Mouse (Mus musculus) neural tube, embryonic 15.5 days (tissue): ENCODE data around the gene Aagab. TPM values are rescaled to one million over a fixed set of nuclear protein-coding genes. Genes with fewer than 3 reads are reported as not detected.
A peak's percentile ranks its signal among the peaks of the same experiment; 100 is the strongest.

ENCODE experiments used
- ATAC-seq: fragments of 200-750 bp; cut with Nextera tagmentation; 2 replicates; pipeline ENCODE4 v1.8.0; 2017; ENCODE audit warnings: mild to moderate bottlenecking, moderate TSS enrichment, moderate library complexity; ENCODE audit not compliant: low FRiP score
- H3K27ac ChIP-seq: fragments of 300-500 bp; sonication (generic); replicated peaks from 2 replicates; pipeline ENCODE4 v1.5.1; 2015; ENCODE audit warnings: mild to moderate bottlenecking, inconsistent platforms
- H3K27me3 ChIP-seq: fragments of 300-500 bp; sonication (generic); replicated peaks from 2 replicates; pipeline ENCODE4 v1.6.1; 2015; ENCODE audit warnings: inconsistent platforms
- H3K36me3 ChIP-seq: fragments of 300-500 bp; sonication (generic); 2 replicates; pipeline ENCODE4 v1.6.1; 2015; ENCODE audit warnings: inconsistent platforms
- H3K4me1 ChIP-seq: fragments of 300-500 bp; sonication (generic); 2 replicates; pipeline ENCODE4 v1.6.1; 2015; ENCODE audit warnings: inconsistent platforms
- H3K4me2 ChIP-seq: fragments of 300-500 bp; sonication (generic); 2 replicates; pipeline ENCODE4 v1.6.1; 2015; ENCODE audit warnings: inconsistent platforms, mild to moderate bottlenecking, moderate library complexity
- H3K4me3 ChIP-seq: fragments of 300-500 bp; sonication (generic); replicated peaks from 2 replicates; pipeline ENCODE4 v1.5.1; 2015; ENCODE audit warnings: mild to moderate bottlenecking, inconsistent platforms
- H3K9ac ChIP-seq: fragments of 300-500 bp; sonication (generic); replicated peaks from 2 replicates; pipeline ENCODE4 v1.6.1; 2015; ENCODE audit warnings: mild to moderate bottlenecking, inconsistent platforms
- H3K9me3 ChIP-seq: fragments of 300-500 bp; sonication (generic); replicated peaks from 2 replicates; pipeline ENCODE4 v1.6.1; 2016; ENCODE audit warnings: inconsistent platforms
- WGBS: fragments of 180-500 bp; shearing (Covaris S2); methylation state at CpG from one replicate; pipeline ENCODE4 v1.1.7; 2015; ENCODE audit warnings: mixed read lengths; 5-methylcytosine and 5-hydroxymethylcytosine counted together
- polyA plus RNA-seq: library from polyadenylated mRNA; unstranded; fragments of >200 nt; fragmentation: Nextera tagmentation; extraction: Ambion mirVana; gene quantifications from 2 replicates; pipeline ENCODE4 v1.2.1, GENCODE M21; 2015

Aagab gene
- polyA plus RNA-seq, 1 experiment from 2014 or later: 56.0 TPM

DNA sequence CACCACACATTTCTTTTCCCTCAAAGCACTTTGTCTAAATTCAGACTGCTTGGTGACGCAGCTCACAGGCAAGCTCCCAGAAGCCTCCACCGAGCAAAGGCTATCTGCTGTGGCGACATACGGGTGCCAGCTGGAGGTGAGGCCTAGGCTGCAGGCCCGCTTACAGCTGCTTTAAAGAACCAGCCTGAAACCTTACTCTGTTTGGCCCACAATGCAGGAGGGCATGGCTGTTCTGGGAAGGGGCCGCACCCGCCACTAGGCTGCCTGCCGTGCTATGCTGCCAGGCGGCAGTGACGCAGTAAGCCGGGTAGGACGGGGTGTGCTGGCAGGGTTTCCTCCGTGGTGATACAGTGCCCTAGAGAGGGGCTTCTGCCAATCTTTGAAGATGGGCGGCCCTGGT lies 48.4 kb downstream of the Aagab start:
- Histone ChIP-seq H3K27me3 (no peaks in the 10 kb centered on the region), H3K4me3 (no peak overlapping the region), H3K36me3 (no peaks in the 10 kb centered on the region), H3K27ac (peak overlapping the region; percentile 52), H3K9me3 (no peaks in the 10 kb centered on the region), H3K9ac (no peak overlapping the region), H3K4me1 (peaks cover 49% of the 10 kb centered on the region), H3K4me2 (no peak overlapping the region)
- no peak; the same call in 1 of the 2 replicates for ATAC-seq
- 70% methylated on average over 14 of the region's 14 CpGs for WGBS

DNA sequence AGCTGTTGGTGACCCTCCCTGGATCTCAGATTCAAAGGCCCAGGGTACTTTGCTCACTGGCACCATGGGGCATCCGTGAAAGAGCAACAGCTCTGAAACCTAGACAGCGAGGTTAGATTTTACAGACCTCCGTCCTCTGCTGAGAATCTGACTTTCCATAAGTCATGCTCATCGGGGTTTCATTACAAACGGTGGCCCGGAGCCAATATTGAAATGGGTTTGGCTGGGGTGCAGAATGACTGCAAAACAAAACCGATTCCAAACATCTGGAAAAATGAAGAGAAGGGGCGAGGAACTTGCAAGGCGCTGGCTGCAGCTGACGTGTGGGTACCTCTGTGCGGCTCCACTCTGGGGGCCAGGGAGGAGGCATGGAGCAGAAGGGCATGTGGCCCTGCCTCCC lies 49.1 kb downstream of the Aagab start:
- no peak for ATAC-seq
- H3K9me3 ChIP-seq: no peaks in the 10 kb centered on the region
- no peak overlapping the region for H3K9ac ChIP-seq
- H3K36me3 ChIP-seq: no peaks in the 10 kb centered on the region
- peak overlapping the region; percentile 52 for H3K27ac ChIP-seq
- H3K4me3 ChIP-seq: no peak overlapping the region
- H3K4me2 ChIP-seq: no peak overlapping the region
- H3K27me3 ChIP-seq: no peaks in the 10 kb centered on the region
- 59% methylated on average over 11 of the region's 11 CpGs for WGBS
- peaks cover 53% of the 10 kb centered on the region for H3K4me1 ChIP-seq

DNA sequence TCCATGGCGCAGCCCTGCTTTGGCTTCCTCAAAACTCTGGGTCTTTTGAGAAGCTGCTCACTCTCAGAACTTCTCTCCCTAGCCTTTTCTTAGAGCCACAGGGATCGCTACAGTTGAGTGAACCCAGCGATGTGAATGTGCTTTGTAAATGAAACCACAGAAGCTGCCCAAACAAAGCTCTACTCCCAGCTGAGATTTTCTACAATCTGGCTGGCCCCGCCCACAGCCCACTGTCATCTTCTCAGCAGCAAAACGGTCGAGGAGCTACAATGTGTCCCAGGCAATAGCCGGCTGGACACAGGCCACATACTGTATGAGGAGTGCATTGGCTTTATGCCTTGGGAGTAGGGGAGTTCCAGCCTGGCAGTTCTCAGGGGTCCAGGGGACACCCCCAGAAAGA lies 51.2 kb downstream of the Aagab start:
- peaks cover 54% of the 10 kb centered on the region for H3K4me1 ChIP-seq
- H3K9ac ChIP-seq: no peak overlapping the region
- ATAC-seq: no peak
- no peaks in the 10 kb centered on the region for H3K36me3 ChIP-seq
- whole genome bisulfite sequencing: 40% methylated on average over 7 of the region's 7 CpGs
- H3K4me3 ChIP-seq: no peak overlapping the region
- peak overlapping the region; percentile 48; the same call in 1 of the 2 replicates for H3K27ac ChIP-seq
- H3K27me3 ChIP-seq: no peaks in the 10 kb centered on the region
- no peak overlapping the region for H3K4me2 ChIP-seq
- H3K9me3 ChIP-seq: no peaks in the 10 kb centered on the region

DNA sequence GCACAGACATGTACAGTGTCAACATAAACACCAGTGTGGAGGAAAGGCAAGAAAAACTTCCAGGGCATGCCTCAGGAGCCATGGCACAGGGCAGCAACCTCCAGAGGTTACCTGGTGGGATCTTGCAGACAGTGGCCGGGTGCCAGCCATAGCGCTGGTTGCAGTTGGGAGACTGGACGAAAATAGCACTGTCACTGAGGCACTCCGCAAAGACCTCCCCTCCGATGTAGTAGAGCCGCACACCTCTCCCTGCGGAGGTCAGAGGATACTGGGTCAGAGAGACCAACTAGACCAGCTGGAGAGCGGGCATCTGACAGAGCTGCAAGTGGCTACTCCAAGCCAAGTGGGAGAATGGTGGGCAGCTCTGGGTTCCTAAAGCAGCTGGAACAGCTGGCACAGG lies 52.1 kb downstream of the Aagab start:
- H3K36me3 ChIP-seq: no peaks in the 10 kb centered on the region
- no peak overlapping the region for H3K9ac ChIP-seq
- no peak overlapping the region for H3K4me3 ChIP-seq
- peaks cover 63% of the 10 kb centered on the region for H3K4me1 ChIP-seq
- no peak for ATAC-seq
- no peaks in the 10 kb centered on the region for H3K9me3 ChIP-seq
- H3K4me2 ChIP-seq: no peak overlapping the region
- whole genome bisulfite sequencing: 89% methylated on average over 8 of the region's 8 CpGs
- H3K27me3 ChIP-seq: no peaks in the 10 kb centered on the region
- no peak overlapping the region for H3K27ac ChIP-seq

DNA sequence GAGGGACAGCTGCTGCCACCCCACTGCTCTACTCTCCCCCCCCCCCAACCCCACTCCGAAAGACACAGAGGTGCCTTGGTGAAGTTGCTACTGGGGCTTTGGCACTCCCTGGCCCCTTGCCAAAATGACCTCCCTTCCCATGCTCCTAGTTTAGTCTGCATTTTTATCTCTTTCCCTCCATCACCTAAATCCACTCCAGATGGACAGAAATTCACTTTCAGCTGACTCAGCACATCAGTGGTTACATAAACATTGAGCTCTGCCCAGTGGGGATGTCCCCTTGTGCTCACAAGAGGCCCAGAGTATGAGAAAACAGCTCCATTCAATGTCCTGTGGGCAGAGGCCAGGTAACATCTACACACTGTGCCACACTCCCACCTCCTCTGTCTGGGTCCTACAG lies 52.6 kb downstream of the Aagab start:
- no peak overlapping the region for H3K4me2 ChIP-seq
- H3K4me1 ChIP-seq: peaks cover 63% of the 10 kb centered on the region
- no peaks in the 10 kb centered on the region for H3K9me3 ChIP-seq
- 22% methylated on average over 1 of the region's 1 CpGs for WGBS
- no peak overlapping the region for H3K4me3 ChIP-seq
- no peaks in the 10 kb centered on the region for H3K27me3 ChIP-seq
- H3K9ac ChIP-seq: no peak overlapping the region
- ATAC-seq: no peak
- no peaks in the 10 kb centered on the region for H3K36me3 ChIP-seq
- no peak overlapping the region for H3K27ac ChIP-seq

DNA sequence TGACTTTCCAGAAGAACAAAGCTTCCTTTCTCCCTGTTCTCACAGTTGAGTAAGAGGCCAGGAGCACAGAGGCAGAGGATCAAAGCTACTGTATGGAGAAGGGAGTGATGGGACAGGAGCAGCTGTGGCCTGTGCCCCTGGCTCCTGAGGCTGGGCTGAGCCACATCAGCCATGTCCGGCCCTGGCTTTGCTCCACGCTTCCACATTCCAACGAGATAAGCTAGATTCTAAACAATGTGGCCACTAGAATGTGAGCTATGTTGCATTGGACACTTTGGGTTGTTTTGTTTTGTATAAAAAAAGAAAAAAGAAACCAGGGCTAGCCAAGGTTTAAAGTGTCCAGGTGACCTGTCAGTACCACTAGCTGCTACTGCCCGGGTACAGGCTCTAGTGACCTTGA lies 54.7 kb downstream of the Aagab start:
- no peaks in the 10 kb centered on the region for H3K27me3 ChIP-seq

DNA sequence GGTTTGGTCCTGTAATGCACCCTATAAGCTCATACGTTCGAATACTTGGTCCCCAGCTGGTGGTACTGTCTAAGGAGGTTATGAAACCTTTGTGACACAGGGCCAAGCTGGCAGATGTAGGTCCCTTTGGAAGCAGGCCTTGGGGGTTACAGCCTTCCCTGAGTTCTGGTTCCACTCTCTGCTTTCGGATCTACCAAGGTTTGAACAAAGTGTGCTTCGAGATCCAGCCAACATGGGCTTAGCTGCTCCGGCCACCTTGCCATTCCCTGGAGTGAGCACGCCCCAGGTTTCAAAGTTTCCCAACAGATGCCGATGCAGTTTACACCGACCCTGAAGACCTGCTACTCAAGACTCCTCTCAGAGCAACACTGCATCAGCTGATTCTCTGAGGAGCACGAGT lies 56.0 kb downstream of the Aagab start:
- Histone ChIP-seq H3K4me1 (peaks cover 39% of the 10 kb centered on the region), H3K9me3 (no peaks in the 10 kb centered on the region), H3K4me2 (no peak overlapping the region), H3K36me3 (0 out of 2 replicates have a peak, but pooled peaks cover 1% of the 10 kb centered on the region), H3K9ac (no peak overlapping the region), H3K27me3 (no peaks in the 10 kb centered on the region), H3K4me3 (no peak overlapping the region), H3K27ac (no peak overlapping the region)
- WGBS: 92% methylated on average over 9 of the region's 9 CpGs
- ATAC-seq: no peak

More for the DNA sequence above, 54.7 kb downstream of the Aagab start:
- no peak overlapping the region for H3K27ac ChIP-seq
- H3K36me3 ChIP-seq: no peaks in the 10 kb centered on the region
- peaks cover 47% of the 10 kb centered on the region for H3K4me1 ChIP-seq
- no peak overlapping the region for H3K9ac ChIP-seq
- no peak overlapping the region for H3K4me2 ChIP-seq
- 88% methylated on average over 4 of the region's 4 CpGs for WGBS
- H3K9me3 ChIP-seq: no peaks in the 10 kb centered on the region
- H3K4me3 ChIP-seq: no peak overlapping the region
- ATAC-seq: no peak

DNA sequence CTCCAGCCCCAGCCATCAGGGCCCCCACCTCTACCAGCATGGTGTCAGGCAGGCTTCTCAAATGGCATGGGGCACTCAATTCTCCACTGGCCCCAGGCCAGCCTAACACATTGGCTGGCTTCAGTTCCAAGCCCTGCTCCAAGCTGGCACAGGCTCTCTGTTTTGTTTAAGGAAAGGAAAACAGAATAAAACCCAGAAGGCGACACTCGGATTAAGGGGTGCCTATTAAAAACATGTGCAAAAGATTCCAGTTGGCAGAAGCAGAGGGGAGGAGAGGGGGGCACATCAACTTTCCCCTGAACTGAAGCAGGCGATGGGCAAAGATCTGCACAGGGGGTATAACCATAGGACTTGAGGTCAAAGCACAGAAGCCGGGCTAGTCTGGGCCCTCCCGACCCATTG lies 56.5 kb downstream of the Aagab start:
- Histone ChIP-seq H3K36me3 (0 out of 2 replicates have a peak, but pooled peaks cover 2% of the 10 kb centered on the region), H3K9ac (no peak overlapping the region), H3K4me1 (peaks cover 34% of the 10 kb centered on the region), H3K9me3 (no peaks in the 10 kb centered on the region), H3K27ac (no peak overlapping the region), H3K4me2 (no peak overlapping the region), H3K4me3 (no peak overlapping the region), H3K27me3 (no peaks in the 10 kb centered on the region)
- 67% methylated on average over 5 of the region's 5 CpGs for WGBS
- no peak for ATAC-seq

DNA sequence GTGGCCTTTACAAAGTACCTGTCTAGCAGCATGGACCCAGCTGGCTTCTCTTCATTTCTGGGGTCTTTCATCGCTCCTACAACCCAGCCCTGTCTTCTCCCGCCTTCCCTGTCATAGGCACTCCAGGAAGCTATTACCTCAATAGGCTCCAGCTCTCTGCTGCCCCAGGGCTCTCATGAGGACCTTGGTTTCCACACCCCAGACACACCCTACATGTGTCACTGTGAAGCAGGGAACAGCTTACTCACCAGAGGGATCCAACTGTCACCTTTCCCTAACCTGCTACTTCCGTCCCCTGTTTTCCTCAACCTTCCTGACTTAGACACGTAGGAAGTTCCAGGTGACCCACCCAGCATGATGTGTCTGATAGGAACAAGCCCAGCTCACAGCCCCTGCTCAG lies 57.6 kb downstream of the Aagab start:
- Histone ChIP-seq H3K4me1 (peaks cover 34% of the 10 kb centered on the region), H3K27ac (no peak overlapping the region), H3K9me3 (no peaks in the 10 kb centered on the region), H3K27me3 (no peaks in the 10 kb centered on the region), H3K36me3 (0 out of 2 replicates have a peak, but pooled peaks cover 2% of the 10 kb centered on the region), H3K4me2 (no peak overlapping the region), H3K9ac (no peak overlapping the region), H3K4me3 (no peak overlapping the region)
- ATAC-seq: no peak
- WGBS: 91% methylated on average over 4 of the region's 4 CpGs

DNA sequence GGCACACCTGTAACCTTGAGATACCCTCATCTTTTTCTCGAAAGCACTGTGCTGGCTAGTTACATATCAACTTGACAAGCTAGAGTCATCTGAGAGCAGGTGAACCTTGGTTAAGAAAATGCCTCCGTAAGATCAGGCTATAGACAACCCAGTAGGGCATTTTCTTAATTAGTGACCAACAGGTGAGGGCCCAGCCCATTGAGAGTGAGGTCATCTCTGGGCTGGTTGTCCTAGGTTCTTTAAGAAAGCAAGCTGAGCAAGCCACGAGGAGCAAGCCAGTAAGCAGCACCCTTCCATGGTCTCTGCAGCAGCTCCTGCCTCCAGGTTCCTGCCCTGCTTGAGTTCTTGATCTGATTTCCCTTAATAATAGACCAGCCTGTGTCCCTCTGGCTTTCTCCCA lies 58.2 kb downstream of the Aagab start:
- Histone ChIP-seq H3K27me3 (no peaks in the 10 kb centered on the region), H3K9me3 (no peaks in the 10 kb centered on the region), H3K27ac (no peak overlapping the region), H3K4me1 (peaks cover 35% of the 10 kb centered on the region), H3K9ac (no peak overlapping the region), H3K4me2 (no peak overlapping the region), H3K36me3 (0 out of 2 replicates have a peak, but pooled peaks cover 2% of the 10 kb centered on the region), H3K4me3 (no peak overlapping the region)
- no peak for ATAC-seq
- WGBS: 97% methylated on average over 3 of the region's 3 CpGs

DNA sequence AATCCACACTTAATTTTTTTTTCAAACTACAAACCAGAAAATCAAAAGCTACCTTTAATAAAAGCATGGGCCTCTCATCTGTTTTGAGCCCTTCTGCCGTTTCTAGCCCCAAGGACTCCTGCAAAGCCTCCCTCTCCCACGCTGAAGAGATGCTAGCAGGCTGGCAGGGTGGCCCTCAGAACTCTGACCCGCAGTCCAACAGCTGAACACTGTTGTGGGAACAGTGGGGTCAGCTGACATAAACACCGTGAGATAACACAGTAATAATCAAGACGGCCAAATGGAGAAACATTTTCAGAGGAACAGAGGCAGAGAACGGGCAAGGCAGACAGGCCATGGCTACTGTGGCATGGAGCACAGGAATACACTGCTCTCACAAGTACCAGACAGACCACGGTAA lies 60.3 kb downstream of the Aagab start:
- no peak overlapping the region for H3K9ac ChIP-seq
- 0 out of 2 replicates have a peak, but pooled peaks cover 2% of the 10 kb centered on the region for H3K36me3 ChIP-seq
- WGBS: 84% methylated on average over 7 of the region's 7 CpGs

DNA sequence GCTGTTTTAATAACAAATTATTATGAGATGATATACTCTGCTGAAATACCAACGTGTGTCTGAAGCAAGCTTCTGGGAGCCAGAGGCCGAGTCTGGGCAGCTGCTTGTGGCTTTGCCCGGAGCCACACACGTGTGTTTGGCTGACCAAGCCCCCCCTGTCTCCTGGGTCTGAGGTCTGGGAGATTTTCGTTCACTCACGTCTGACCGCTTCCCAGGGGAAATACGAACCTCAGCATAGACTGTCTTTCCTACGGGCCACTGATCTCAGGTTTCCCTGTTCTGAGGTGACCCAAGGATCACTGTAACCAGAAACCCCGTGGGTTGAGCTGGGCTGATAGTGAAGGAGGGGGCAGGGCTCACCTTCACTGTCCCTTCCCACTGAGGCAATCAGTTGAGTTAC lies 60.8 kb downstream of the Aagab start:
- no peak overlapping the region for H3K27ac ChIP-seq
- H3K4me3 ChIP-seq: no peak overlapping the region
- H3K9ac ChIP-seq: no peak overlapping the region
- no peaks in the 10 kb centered on the region for H3K9me3 ChIP-seq
- ATAC-seq: no peak
- no peak overlapping the region for H3K4me2 ChIP-seq
- H3K36me3 ChIP-seq: 0 out of 2 replicates have a peak, but pooled peaks cover 2% of the 10 kb centered on the region
- peaks cover 53% of the 10 kb centered on the region for H3K4me1 ChIP-seq
- H3K27me3 ChIP-seq: no peaks in the 10 kb centered on the region
- 84% methylated on average over 10 of the region's 10 CpGs for WGBS

More for the DNA sequence above, 60.3 kb downstream of the Aagab start:
- Histone ChIP-seq H3K9me3 (no peaks in the 10 kb centered on the region), H3K4me3 (no peak overlapping the region), H3K27me3 (no peaks in the 10 kb centered on the region), H3K4me1 (peaks cover 49% of the 10 kb centered on the region), H3K4me2 (no peak overlapping the region), H3K27ac (no peak overlapping the region)
- no peak for ATAC-seq
